Mouse (Mus musculus) heart, adult 2 months (tissue): ENCODE measurements around the gene Ttc23. TPM values are rescaled to one million over a fixed set of nuclear protein-coding genes. Genes with fewer than 3 reads are reported as not detected.

Experiments used
- DNase-seq, 2 experiments: peaks; one replicate each; pipeline ENCODE4 v3.0.0; 2021
- H3K27ac ChIP-seq: fragments of 200-600 bp; 2 replicates; pipeline ENCODE4 v1.8.1; 2022
- H3K27me3 ChIP-seq: fragments of 200-500 bp; 2 replicates; pipeline ENCODE4 v1.6.1; 2012; ENCODE audit warnings: mild to moderate bottlenecking, low read length, inconsistent platforms, mixed read lengths; ENCODE audit not compliant: control insufficient read depth, insufficient read depth
- H3K36me3 ChIP-seq: fragments of 200-500 bp; 2 replicates; pipeline ENCODE4 v1.6.1; 2012; ENCODE audit warnings: low read length, inconsistent platforms; ENCODE audit not compliant: control insufficient read depth, insufficient read depth
- H3K4me1 ChIP-seq: fragments of 200-500 bp; 2 replicates; pipeline ENCODE4 v1.6.1; 2011; ENCODE audit warnings: low read length; ENCODE audit not compliant: control insufficient read depth, insufficient read depth
- H3K4me3 ChIP-seq: fragments of 200-600 bp; 2 replicates; pipeline ENCODE4 v1.8.1; 2022
- H3K79me2 ChIP-seq: fragments of 200-500 bp; replicated peaks from 2 replicates; pipeline ENCODE4 v1.6.1; 2012; ENCODE audit warnings: mild to moderate bottlenecking, inconsistent platforms, low read length, moderate library complexity, mixed read lengths; ENCODE audit not compliant: control insufficient read depth, insufficient read depth
- H3K9ac ChIP-seq: fragments of 200-500 bp; 2 replicates; pipeline ENCODE4 v1.6.1; 2012; ENCODE audit warnings: low read depth, mild to moderate bottlenecking, control low read depth, inconsistent platforms, low read length, mixed read lengths
- CTCF ChIP-seq: fragments of 200-600 bp; IDR thresholded peaks from 2 replicates; pipeline ENCODE4 v1.8.1; 2022; ENCODE audit warnings: antibody characterized with exemption, mild to moderate bottlenecking, moderate library complexity
- EP300 ChIP-seq: fragments of 200-500 bp; IDR thresholded peaks from 2 replicates; pipeline ENCODE4 v1.6.1; 2011; ENCODE audit warnings: low read depth, low read length, control low read depth; ENCODE audit not compliant: insufficient read depth
- POLR2A ChIP-seq: fragments of 200-500 bp; IDR thresholded peaks from 2 replicates; pipeline ENCODE4 v1.6.1; 2011; ENCODE audit warnings: mild to moderate bottlenecking, low read depth, low read length, control low read depth; ENCODE audit not compliant: insufficient read depth
- WGBS: fragments of 180-500 bp; shearing (Covaris S2); methylation state at CpG from one replicate; pipeline ENCODE4 v1.1.7; 2018; 5-methylcytosine and 5-hydroxymethylcytosine counted together
- intact Hi-C: fragments of 180-260 bp; cut with DNase I; formaldehyde crosslinking; loops from one replicate; pipeline ENCODE4 v1.15.1; 2025
- polyA plus RNA-seq: library from polyadenylated mRNA; depleted of rRNA; stranded (reverse); fragments of >200 nt; gene quantifications from 2 replicates; pipeline ENCODE4 v1.2.3, GENCODE M21; 2012
- total RNA-seq, 2 experiments: library from RNA; stranded (reverse); gene quantifications; 2 replicates each; pipeline ENCODE4 v1.2.3; 2021

Gene Ttc23
- total and polyA plus RNA-seq, 3 experiments: 3.6 to 20.7 (median 18.6) TPM

GRCm38 (mm10) chr7:67701252-67701914 is 54.2 kb downstream of the Ttc23 start:
- H3K9ac ChIP-seq: no peak overlapping the region
- TF ChIP-seq EP300: no peak
- TF ChIP-seq CTCF: no peak
- TF ChIP-seq POLR2A: no peak
- H3K4me1 ChIP-seq: no peaks in the 10 kb centered on the region
- H3K36me3 ChIP-seq: no peaks in the 10 kb centered on the region
- 71% methylated on average over 17 of the region's 17 CpGs for WGBS
- no peaks in the 10 kb centered on the region for H3K79me2 ChIP-seq
- no peak for DNase-seq
- H3K27me3 ChIP-seq: no peaks in the 10 kb centered on the region
- H3K27ac ChIP-seq: no peak overlapping the region
- intact Hi-C loops: loop anchor here (2.0 kb wide), 1 partner anchor 57 kb away; the partner anchor contains the start of gene Synm
- no peak overlapping the region for H3K4me3 ChIP-seq

DNA sequence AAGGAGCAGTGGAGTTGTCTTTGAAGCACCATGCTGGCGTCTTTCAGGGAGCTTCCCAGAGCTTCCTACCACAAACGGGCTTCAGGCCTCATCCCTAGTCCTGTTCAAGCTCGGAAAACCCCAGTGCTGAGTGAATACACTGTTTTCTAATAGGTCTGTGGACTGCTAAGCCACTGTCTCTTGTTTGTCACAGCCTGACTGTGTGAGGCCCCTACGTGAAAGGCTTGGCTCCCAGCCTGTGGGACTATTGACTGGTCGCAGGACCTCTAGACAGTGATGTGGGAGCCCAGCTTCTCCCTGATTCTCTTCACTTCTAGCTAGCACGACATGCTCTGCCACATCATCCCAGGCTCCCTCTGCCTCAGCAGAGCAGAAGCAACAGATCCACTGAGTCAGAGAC is 61.0 kb downstream of the Ttc23 start:
- H3K4me3 ChIP-seq: no peak overlapping the region
- H3K79me2 ChIP-seq: no peaks in the 10 kb centered on the region
- no peak overlapping the region for H3K27ac ChIP-seq
- DNase-seq: no peak
- WGBS: 85% methylated on average over 6 of the region's 6 CpGs
- H3K27me3 ChIP-seq: no peaks in the 10 kb centered on the region
- H3K9ac ChIP-seq: no peak overlapping the region
- H3K4me1 ChIP-seq: no peaks in the 10 kb centered on the region
- intact Hi-C loops: no loop called here
- no peak for TF ChIP-seq CTCF
- no peak for TF ChIP-seq EP300
- TF ChIP-seq POLR2A: no peak
- no peaks in the 10 kb centered on the region for H3K36me3 ChIP-seq

- 55% methylated on average over 7 of the region's 7 CpGs for WGBS
- DNase-seq: no peak
- intact Hi-C loops: no loop called here
Measured at GRCm38 (mm10) chr7:67710216-67710615, 63.0 kb downstream of the Ttc23 start.

GRCm38 (mm10) chr7:67713820-67714510 is 66.8 kb downstream of the Ttc23 start:
- peak; percentile 46 to 55 for DNase-seq
- 60% methylated on average over 19 of the region's 19 CpGs for WGBS
- TF ChIP-seq CTCF (no peak), POLR2A (no peak), EP300 (no peak)
- Histone ChIP-seq H3K27ac (peak overlapping the region; percentile 86), H3K36me3 (no peaks in the 10 kb centered on the region), H3K27me3 (no peaks in the 10 kb centered on the region), H3K79me2 (no peaks in the 10 kb centered on the region), H3K4me1 (peaks cover 14% of the 10 kb centered on the region), H3K4me3 (no peak overlapping the region), H3K9ac (no peak overlapping the region)
- intact Hi-C loops: loop anchor here (2.0 kb wide), 1 partner anchor 45 kb away; the partner anchor contains the start of gene Synm

More at GRCm38 (mm10) chr7:67710216-67710615, 63.0 kb downstream of the Ttc23 start:
- Histone ChIP-seq H3K79me2 (no peaks in the 10 kb centered on the region), H3K4me3 (no peak overlapping the region), H3K4me1 (peaks cover 6% of the 10 kb centered on the region), H3K27ac (peak overlapping the region; percentile 53), H3K36me3 (no peaks in the 10 kb centered on the region), H3K27me3 (no peaks in the 10 kb centered on the region), H3K9ac (no peak overlapping the region)
- TF ChIP-seq CTCF (no peak), EP300 (no peak), POLR2A (no peak)

- peak overlapping the region; percentile 86 for H3K27ac ChIP-seq
- TF ChIP-seq CTCF (no peak), EP300 (no peak), POLR2A (peak; percentile 48; the same call in 1 of the 2 replicates)
- H3K9ac ChIP-seq: peak overlapping the region; percentile 52
- H3K4me3 ChIP-seq: peak overlapping the region; percentile 6; the same call in 1 of the 2 replicates
- no peaks in the 10 kb centered on the region for H3K36me3 ChIP-seq
- peaks cover 20% of the 10 kb centered on the region for H3K4me1 ChIP-seq
- peak in 1 of 2 experiments; percentile 53 for DNase-seq
- 54% methylated on average over 7 of the region's 7 CpGs for WGBS
- H3K79me2 ChIP-seq: no peaks in the 10 kb centered on the region
- H3K27me3 ChIP-seq: no peaks in the 10 kb centered on the region
- intact Hi-C loops: loop anchor here (2.0 kb wide), 1 partner anchor 44 kb away; the partner anchor contains the start of gene Synm
Measured at GRCm38 (mm10) chr7:67715176-67715575, 68.0 kb downstream of the Ttc23 start.
